Mouse (Mus musculus) yolk sac, embryonic 10.5 days (tissue): Measurements from ENCODE around the gene Slc12a6.

Experiments
- DNase-seq: peaks from one replicate; pipeline ENCODE4 v3.0.0-alpha.2; 2017; ENCODE audit warnings: low spot score

Gene Slc12a6

GRCm38 (mm10) chr2:112265448-112266241 is at the start of gene Slc12a6:
Gene Slc12a6, plus strand, starts transcription at chr2:112265825.
- DNase-seq: peak; percentile 95

- DNase-seq: no peak
These were observed 49.6 kb upstream of the Slc12a6 start for GRCm38 (mm10) chr2:112215977-112216376.

- DNase-seq: no peak
These were observed 48.0 kb upstream of the Slc12a6 start for GRCm38 (mm10) chr2:112217614-112218013.

- DNase-seq: no peak
These were observed 44.7 kb upstream of the Slc12a6 start for GRCm38 (mm10) chr2:112220880-112221279.

GRCm38 (mm10) chr2:112222607-112223006 is 43.0 kb upstream of the Slc12a6 start:
- DNase-seq: no peak

GRCm38 (mm10) chr2:112224356-112224755 is 41.3 kb upstream of the Slc12a6 start:
- DNase-seq: no peak

- DNase-seq: no peak
These were observed 33.0 kb upstream of the Slc12a6 start for GRCm38 (mm10) chr2:112232623-112233022.

- DNase-seq: no peak
These were observed 29.0 kb upstream of the Slc12a6 start for GRCm38 (mm10) chr2:112236620-112237019.

- DNase-seq: no peak
These were observed 27.6 kb upstream of the Slc12a6 start for GRCm38 (mm10) chr2:112238006-112238405.

GRCm38 (mm10) chr2:112239212-112239934 is 26.3 kb upstream of the Slc12a6 start, which contains the start of gene Lpcat4:
Gene Lpcat4, plus strand, starts transcription at chr2:112239468.
- DNase-seq: peak; percentile 80

- DNase-seq: peak; percentile 40
These were observed 25.5 kb upstream of the Slc12a6 start for GRCm38 (mm10) chr2:112239935-112240721.

GRCm38 (mm10) chr2:112241787-112242186 is 23.8 kb upstream of the Slc12a6 start:
- no peak for DNase-seq

- DNase-seq: no peak
These were observed 20.3 kb upstream of the Slc12a6 start for GRCm38 (mm10) chr2:112245307-112245706.

- DNase-seq: no peak
These were observed 19.4 kb upstream of the Slc12a6 start for GRCm38 (mm10) chr2:112246193-112246592.

- no peak for DNase-seq
These were observed 18.3 kb upstream of the Slc12a6 start for GRCm38 (mm10) chr2:112247323-112247722.

GRCm38 (mm10) chr2:112249780-112250453 is 15.7 kb upstream of the Slc12a6 start:
- DNase-seq: no peak

GRCm38 (mm10) chr2:112254675-112255515 is 10.7 kb upstream of the Slc12a6 start:
- DNase-seq: no peak

- DNase-seq: no peak
These were observed 6.2 kb upstream of the Slc12a6 start, which contains the start of gene Nutm1 for GRCm38 (mm10) chr2:112259241-112259962. Gene Nutm1, minus strand, starts transcription at chr2:112259291.

- peak; percentile 86 for DNase-seq
These were observed 3.6 kb upstream of the Slc12a6 start, which contains the start of gene Nop10 for GRCm38 (mm10) chr2:112261748-112262653. Gene Nop10, plus strand, starts transcription at chr2:112261926.
